Mouse (Mus musculus): ENCODE measurements around the gene Dcun1d2.

Dcun1d2 gene

DNA sequence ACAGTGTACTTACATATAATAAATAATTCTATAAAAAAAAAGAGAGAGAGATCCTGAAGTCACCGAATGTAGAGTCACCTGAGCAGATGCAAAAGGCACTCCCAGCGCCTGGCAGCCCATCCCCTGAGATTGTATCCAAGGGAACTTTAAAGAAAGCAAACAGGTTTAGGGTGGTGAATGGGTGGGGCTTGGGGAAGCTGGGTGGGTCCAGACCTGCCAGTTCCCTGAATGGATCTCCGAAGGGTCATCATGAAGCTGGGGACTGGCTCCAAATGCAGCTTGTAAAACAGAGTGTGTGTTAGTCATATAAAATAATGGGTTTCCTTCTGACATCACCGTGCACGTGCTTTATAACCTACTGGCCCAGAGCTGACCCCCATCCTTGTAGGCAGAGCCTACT lies 81.6 kb downstream of the Dcun1d2 start:
- peak in 1 of 2 experiments; percentile 23 for DNase-seq (ENCODE audit: low spot score in 2 of 2)

Measured in urinary bladder, postnatal 36 days (tissue).